Mouse (Mus musculus) gastrocnemius, postnatal 36 days (tissue): ENCODE measurements around the gene Gcnt2. TPM values are rescaled to one million over a fixed set of nuclear protein-coding genes. Genes with fewer than 3 reads are reported as not detected.
"Not testable (repeated sequence)": the region's sequence is repeated elsewhere in the genome, so short reads cannot be mapped to it uniquely, and the experiment has no call there.

ENCODE experiments used
- DNase-seq, 2 experiments: peaks; one replicate each; pipeline ENCODE4 v3.0.0; 2022
- intact Hi-C: fragments of 180-260 bp; cut with DNase I; formaldehyde crosslinking; loops from one replicate; pipeline ENCODE4 v1.15.1; 2025
- total RNA-seq, 2 experiments: library from RNA; stranded (reverse); gene quantifications; 2 replicates each; pipeline ENCODE4 v1.2.3; 2021

The Gcnt2 gene
- total RNA-seq, 2 experiments from 2014 or later, result 6.4 to 6.5 TPM

DNA sequence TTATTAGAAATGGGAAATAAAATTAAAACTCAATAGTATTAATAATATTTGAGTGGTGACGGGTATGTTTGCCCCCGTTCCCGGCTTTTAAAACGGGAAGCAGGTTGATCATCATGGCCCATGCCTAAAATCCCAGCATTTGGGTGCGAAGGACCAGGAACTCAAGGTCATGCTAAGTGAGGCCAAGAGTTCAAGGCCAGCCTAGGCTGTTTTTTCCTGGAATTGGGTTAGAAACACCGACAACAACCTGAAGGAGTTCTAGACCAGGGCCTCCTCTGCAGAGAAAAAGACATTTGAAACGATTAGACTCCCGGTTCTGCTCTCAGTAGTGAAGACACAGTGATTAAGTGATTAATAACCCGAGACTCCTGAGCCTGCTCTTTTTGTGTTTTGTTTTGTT lies 3.5 kb downstream of the Gcnt2 start:
- no peak for DNase-seq
- intact Hi-C loops, result no loop called here

GRCm38 (mm10) chr13:40868844-40869587 lies 9.5 kb downstream of the Gcnt2 start:
- intact Hi-C loops, result no loop called here
- no peak for DNase-seq

DNA sequence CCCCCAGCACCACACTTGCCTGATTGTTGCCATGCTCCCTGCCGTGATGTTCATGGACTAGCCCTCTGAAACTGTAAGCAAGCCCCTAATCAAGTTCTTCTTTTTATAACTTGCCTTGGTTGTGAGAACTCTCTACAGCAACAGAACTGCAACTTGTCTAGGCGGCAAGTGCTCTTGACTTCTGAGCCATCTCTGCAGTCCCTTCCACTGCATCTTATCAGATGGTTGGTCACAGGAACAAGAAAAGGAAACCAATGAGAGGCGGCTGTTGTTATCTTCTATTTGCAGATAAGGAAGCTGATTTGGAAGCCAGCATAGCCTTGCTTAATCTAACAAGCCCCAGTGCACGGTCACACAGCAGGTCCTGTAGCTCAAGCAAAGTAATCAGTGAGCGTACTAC lies 14.5 kb downstream of the Gcnt2 start:
- no peak for DNase-seq
- intact Hi-C loops, result no loop called here

- intact Hi-C loops, result no loop called here
- no peak for DNase-seq
Measured at GRCm38 (mm10) chr13:40875415-40875814, 15.9 kb downstream of the Gcnt2 start.

- intact Hi-C loops, result no loop called here
- DNase-seq, result no peak
Measured at GRCm38 (mm10) chr13:40877589-40877988, 18.0 kb downstream of the Gcnt2 start.

DNA sequence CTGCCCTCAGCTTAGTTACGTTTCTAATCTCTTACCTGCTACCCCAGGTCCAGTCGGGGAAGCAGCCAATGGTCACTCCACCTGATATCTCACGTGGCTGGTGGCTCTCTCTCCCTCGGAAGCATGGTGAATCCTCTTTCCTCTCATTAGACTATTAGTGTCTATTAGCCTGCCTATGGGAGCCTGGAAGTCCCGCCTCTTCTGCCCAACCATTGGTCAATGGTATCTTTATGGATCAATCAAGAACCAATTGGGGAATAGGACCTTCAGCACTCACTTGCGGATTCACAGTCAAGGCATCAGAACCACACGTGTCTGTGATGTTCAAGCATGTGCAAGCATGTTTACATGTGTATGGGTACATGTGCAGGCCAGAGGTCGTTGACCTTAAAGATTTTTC lies 21.0 kb downstream of the Gcnt2 start:
- DNase-seq, result no peak
- intact Hi-C loops, result no loop called here

DNA sequence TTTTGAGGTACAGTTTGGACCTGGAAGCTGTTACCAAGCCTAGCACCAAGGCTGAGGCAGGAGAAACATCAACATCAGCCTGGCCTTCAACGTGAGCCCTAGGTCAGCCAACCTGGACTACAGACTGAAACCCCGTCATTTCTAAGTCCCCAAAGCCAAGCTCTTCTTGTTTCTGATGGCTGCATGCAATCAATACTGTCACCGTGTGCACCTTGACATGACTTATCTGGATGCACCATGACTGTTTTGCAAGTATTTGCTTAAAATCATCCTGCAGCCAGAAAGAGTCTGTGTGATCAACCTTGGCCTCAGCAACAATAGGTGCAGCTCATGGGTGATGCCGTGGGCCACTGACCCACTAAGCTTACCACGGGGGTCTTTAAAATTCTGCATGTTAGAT lies 23.1 kb downstream of the Gcnt2 start:
- intact Hi-C loops, result no loop called here
- no peak for DNase-seq

DNA sequence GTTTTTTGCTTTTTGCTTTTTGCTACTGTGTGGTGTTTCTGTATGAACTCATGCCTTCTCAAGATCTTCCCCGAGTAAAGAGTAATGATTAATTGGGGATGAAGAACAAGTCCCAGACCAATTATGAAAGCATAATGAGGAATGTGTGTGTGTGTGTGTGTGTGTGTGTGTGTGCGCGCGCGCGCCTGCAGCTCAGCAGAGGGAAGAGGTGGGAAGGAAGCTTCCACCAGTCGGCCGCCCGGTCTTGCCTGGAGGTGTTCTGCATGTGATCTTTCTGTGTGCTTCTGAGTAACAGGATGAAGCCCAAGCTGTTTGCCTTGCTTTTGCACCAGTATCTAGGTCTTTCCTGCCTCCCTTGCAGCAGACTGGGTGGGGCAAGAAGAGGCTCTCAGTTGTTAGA lies 24.3 kb downstream of the Gcnt2 start:
- intact Hi-C loops, result no loop called here
- DNase-seq, result no peak

DNA sequence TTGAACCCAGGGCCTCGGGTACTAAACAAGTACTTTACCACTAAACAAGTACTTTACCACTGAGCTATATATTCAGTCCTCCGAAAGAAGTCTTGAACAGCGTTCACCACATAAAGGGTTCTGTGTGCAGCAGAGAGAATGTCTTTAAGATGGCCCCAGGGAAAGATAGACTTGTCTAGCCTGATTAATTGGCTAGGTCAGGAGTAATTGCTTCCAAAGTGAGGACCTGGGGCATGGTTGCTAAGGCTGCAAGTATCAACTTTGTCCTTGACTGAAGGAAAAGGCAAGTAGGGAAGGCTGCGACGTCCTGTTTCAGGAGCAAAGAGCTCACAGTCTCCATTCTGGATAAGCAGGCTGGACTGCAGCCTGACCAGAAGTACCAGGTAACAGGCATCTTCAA lies 25.3 kb downstream of the Gcnt2 start:
- intact Hi-C loops, result no loop called here
- DNase-seq, result no peak

DNA sequence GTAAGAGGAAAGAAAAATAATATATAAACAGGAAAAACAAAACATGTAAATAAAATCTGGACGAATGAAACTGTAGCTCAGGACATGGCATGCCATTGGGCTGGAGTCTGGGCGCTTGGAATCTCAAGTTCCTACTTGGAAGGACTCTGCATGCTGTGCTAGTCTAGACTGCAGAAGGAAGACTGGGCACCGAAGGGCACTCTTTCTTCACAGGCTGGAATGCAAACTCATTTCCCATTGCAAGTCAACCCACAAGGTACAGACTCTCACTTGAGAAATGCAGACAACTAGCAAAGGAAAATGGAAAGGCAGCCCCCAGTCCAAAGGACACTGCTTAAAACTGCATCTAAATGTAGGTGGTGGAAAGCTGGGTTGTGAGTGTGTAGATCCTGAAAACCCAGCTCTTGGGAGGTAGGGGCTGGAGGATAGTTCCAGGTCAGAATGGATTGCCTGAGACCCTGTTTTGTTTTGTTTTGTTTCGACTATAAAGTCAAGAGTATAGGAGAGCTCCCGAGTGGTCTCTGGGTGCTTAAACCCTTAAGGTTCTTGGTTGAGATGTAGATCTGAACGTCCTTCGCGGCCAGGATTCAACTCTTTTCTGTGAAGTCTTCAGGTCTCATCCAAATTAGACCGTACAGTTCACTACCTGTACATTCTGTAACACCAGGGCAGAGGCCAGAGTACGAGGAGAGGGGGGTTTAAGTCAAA lies 26.5 kb downstream of the Gcnt2 start:
- no peak for DNase-seq
- intact Hi-C loops, result no loop called here

- no peak for DNase-seq
- intact Hi-C loops, result no loop called here
Measured at GRCm38 (mm10) chr13:40886643-40887381, 27.3 kb downstream of the Gcnt2 start.

- intact Hi-C loops, result no loop called here
- DNase-seq, result no peak
Measured at GRCm38 (mm10) chr13:40890595-40890994, 31.0 kb downstream of the Gcnt2 start.

DNA sequence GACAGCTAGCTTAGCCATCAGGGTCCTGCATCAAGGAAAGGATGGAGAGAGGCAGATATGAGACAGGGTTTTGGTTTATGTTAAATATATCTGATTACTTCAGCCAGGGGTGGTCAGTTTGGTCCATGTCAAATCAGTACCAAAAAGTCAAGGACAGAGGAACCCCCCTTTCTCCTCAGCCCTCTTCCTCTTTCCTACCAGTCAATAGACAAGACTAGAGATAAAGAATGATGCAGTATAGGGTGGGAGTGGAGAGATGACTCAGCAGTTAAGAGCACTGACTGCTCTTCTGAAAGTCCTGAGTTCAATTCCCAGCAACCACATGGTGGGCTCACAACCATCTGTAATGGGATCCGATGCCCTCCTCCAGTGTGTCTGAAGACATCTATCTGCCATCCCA lies 31.8 kb downstream of the Gcnt2 start:
- intact Hi-C loops, DNase-seq: not testable (repeated sequence)

DNA sequence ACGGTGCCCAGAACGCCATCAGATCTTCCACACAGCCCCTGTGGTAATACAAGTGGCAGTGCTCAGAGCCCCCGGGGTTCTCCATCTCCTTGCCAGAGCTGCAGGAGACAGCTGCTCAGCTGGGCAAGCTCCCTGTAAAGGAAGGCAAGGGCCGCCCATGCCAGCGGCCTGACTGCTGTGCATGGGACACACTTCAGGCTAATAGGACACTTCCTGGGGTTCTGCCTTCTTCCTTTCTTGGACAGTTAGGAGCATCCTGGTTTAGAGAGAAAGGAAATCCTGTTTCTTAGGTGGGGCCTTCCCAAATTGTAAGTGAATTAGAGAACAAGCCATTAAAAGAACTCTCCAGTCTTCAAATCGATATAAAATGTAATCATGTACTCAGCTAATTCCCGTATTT lies 32.5 kb downstream of the Gcnt2 start:
- no peak for DNase-seq
- intact Hi-C loops, result no loop called here

DNA sequence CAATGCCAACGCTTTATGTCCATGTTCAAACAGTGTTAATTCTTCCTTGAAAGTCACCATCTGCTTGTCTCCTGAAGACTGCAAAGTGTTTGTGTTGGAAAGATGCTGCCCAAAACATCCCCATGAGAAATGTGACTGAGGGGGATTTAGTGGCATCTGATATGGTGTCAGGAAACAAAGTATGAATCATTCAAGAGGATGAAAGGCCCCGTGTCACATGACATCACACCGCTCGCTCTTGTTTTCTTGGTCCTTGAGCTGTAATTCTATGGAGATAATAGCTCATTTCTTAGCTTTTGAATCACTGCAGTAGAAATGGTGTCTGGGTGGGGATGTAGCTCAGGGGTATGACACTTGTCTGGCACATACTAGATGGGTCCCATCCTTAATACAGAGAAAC lies 33.0 kb downstream of the Gcnt2 start:
- DNase-seq, result no peak
- intact Hi-C loops, result no loop called here

- intact Hi-C loops, result no loop called here
- no peak for DNase-seq
Measured at GRCm38 (mm10) chr13:40893573-40893972, 34.0 kb downstream of the Gcnt2 start.

DNA sequence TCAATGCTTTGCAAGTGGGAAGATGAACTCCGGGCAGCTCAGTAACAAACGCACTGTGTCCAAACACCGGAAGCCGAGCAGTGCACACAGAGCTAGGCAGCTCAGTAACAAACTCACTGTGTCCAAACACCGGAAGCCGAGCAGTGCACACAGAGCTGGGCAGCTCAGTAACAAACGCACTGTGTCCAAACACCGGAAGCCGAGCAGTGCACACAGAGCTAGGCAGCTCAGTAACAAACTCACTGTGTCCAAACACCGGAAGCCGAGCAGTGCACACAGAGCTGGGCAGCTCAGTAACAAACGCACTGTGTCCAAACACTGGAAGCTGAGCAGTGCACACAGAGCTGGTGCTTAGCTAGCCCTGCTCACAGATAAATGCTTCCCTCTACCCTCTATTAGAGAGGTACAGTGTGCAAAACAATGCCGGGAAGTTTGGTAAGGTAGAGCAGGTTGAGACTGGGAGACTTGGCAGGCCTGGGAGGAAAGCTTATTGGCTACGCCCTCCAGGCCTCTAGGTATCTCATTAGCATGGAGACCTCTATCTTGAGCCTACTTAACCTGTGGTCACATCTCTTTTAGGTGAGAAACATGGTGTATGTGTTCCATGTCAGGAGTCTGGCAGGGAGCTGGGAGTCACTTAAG lies 38.6 kb downstream of the Gcnt2 start:
- intact Hi-C loops, DNase-seq: not testable (repeated sequence)

- DNase-seq, result no peak
- intact Hi-C loops, result no loop called here
Measured at GRCm38 (mm10) chr13:40898698-40899097, 39.1 kb downstream of the Gcnt2 start.

DNA sequence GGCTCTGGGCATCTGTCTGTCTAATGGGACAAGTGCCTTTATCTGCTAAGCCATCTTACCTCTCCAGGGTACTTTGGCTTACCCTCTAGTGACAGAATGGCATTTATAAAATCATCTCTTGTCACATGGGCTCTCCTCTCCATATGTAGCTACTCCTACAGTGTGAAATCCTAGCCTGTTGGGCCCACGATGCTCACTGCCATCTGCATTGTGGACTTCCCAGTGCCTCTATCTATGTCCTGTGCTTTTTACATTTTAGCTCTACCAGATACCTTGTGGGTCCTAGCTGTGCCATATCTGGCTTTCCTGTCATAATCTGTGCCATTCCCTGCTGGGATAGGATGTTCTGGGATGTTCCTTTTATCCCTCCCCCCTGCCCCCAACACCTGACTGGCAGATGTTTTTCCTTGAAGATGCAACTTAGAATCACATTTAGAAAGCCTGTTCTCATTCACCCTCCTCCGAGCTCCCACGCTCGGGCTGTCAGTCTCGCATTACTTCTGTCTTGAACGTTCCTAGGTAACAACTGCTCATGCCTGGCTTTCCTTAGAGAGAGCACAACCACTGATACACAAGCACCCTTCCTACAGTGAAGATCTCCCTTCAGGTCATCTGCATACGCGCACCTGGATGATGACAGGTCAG lies 39.9 kb downstream of the Gcnt2 start:
- DNase-seq, result no peak
- intact Hi-C loops, result no loop called here
